Mouse (Mus musculus): ENCODE data around the gene Arid5a. TPM values are rescaled to one million over a fixed set of nuclear protein-coding genes. Genes with fewer than 3 reads are reported as not detected.

Arid5a gene
- total RNA-seq, 2 experiments from 2014 or later, result 15.5 to 16.4 TPM

- no peak for DNase-seq
Measured at GRCm38 (mm10) chr1:36325900-36326321, 18.4 kb downstream of the Arid5a start.

GRCm38 (mm10) chr1:36326815-36327214, 19.3 kb downstream of the Arid5a start:
- DNase-seq, result no peak

GRCm38 (mm10) chr1:36331743-36332142, 24.2 kb downstream of the Arid5a start:
- no peak for DNase-seq

- no peak for DNase-seq
Measured at GRCm38 (mm10) chr1:36332955-36333887, 25.7 kb downstream of the Arid5a start.

- DNase-seq, result no peak
Measured at GRCm38 (mm10) chr1:36342547-36342946, 35.0 kb downstream of the Arid5a start.

GRCm38 (mm10) chr1:36352351-36352750, 44.8 kb downstream of the Arid5a start:
- no peak for DNase-seq

DNA sequence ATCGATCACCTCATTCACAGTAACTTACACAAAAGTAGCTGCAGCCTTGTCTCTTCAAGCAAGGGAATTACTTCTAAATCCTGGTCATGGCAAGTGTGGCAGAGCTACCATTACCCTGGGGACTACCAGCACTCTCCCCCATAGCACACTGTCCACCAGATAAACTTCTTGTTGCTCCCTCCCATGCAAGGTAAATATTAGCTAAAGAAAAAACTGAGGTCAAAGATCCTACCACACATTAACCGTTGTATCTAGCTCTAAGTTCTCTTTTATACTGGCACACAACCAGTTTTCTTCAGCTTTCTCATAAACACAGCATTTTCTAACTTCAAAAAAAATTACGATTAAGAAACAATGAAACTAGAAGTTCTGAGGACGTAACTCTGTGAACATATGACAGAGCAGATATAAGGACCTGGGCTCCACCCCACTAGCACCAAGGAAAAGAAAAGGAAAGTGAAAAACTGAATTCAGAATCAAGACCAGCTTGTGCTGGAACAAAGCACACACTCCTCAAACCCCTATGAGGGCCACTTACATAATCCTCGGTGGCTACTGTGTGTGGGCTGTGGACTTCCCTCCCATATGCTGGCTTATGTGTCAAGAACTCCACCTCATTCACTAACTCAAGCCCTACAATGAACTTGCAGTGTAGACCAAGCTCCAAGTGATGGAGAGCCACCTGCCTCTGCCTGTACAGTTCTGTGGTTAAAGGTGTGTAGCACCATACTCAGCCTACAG, 49.6 kb downstream of the Arid5a start:
- no peak for DNase-seq

DNA sequence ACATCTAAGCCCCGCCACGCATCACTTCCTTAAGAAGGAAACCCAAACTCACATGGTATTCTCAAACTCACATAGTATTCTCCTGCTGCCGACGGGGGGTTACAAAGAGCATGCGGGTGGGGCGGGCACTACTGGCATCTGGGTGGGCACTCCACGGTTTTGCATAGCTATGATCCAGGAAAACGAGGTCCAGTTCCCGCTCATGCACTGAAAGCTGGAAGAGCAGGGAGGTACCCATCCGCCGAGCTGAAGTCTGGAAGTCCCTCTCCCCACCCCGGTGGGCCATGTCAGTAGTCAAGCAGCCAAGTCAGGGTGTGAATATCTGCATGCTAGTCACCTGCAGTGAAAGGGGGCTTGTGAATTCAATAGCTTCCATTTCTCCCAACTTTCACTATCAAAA, 60.2 kb downstream of the Arid5a start:
- no peak for DNase-seq

DNA sequence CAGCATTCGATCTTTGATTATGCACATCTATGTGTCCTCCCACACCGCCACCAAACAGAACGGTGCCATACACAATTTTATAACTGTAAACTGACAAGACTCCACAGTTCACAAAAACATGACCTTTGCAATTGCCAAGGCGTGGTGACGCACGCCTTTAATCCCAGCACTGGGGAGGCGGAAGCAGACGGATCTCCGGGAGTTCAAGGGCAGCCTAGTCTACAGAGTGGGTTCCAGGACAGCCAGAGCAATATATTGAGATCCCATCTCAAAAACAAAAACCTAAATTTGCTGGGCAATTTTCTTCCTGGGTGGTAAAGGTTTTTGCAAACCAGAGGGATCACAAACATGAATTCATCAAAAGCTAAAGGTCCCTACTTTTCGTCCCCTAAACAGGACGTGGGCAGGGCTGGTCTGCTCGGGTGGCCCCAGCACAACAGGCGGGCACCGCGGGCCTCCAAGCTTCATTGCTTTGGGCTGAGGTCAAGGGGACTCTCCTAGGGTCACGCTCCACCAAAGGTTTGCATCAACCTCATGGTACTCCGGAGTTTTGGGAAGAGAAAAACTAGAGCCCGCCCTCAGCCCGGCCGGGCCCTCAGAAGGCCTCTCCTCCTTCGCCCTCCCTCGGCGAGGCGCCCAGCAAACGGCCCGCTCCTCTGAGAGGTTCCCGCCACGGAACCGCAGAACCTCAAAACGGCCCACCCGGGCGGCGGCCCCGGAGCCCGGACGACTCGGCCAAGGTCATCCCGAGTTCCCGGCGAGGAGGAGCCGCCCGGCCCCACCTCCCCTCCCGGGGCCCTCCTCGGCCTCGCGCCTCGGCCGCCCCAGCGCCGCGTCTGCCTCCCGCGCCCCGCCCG, 60.8 kb downstream of the Arid5a start:
- DNase-seq, result peak; percentile 70

DNA sequence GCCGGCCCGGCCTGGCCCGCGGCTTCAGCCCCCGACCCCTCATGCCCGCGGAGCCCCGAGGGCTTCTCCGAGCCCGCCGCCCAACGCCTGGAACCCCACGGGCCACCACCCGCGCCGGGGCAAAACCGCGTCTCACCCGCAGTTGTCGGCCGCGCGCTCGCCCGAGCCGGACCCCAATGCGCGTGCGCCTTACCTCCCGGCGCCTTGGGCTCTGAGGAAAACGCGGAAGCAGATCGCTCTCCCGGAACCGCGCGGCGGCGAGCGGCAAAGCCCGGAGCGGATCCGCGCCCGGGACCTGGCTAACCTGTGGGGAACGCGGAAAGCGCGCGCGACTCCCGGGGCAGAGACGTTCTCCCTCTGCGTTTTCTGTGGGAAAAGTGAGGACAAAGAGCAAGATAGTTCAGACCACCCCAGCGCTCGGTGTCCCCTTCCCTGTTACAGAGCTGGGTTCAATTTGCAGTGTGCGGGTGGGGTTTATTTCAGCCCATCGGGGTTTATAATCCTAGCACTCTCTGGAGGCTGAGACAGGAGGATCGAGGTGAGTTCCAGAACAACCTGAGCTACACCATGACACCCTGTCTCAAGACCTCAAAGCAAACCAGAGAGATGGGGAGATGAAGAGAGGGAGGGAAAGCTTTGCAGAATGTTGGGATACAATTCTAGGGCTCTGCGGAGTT, 61.6 kb downstream of the Arid5a start, which contains the start of gene Kansl3:
TSS of gene Kansl3 (minus strand) at position 213 of the 677 bp plus-strand sequence.
- peak; percentile 94 for DNase-seq

GRCm38 (mm10) chr1:36370918-36371317, 63.4 kb downstream of the Arid5a start:
- no peak for DNase-seq

DNA sequence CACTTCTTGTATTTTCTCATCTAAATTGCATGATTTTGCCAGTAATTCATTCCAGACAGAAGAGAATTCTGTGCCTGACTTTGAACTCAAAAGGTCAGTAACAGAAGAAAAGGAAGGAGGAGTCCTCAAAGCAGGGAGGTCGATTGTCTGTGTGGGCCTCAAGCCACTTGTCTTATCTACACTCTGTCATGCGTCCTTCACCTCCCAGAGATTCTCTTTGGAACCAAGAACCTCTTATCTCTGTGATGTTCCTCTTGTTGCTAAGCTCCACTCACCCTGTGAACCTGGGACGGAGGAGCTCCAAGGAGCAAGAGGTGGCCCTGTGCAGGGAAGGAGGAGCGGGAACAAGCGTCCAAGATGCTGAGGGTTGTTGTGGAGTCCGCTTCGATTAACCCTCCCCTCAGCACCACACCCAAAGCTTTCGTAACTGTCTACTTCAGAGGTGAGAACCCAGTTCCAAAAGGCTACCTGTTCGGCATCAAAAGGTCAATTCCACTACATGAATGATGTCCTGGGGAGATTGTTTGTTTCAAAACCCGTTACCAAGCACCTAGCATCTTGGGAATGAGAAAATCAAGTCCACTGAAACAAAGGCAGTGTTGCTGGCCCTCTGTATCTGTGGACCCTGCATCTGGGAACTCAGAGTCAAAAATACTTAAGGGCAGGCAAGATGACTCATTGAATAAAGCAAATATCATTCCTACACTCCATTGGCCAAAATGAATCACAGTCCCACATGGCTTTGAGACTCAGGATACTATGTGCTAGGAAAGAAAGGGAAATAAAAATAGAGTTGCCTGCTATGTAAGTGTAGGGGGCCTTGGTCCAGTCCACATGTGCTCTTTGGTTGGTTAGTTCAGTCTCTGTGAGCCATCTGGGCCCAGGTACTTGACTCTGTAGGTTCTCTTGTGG, 64.7 kb downstream of the Arid5a start, which contains the start of gene Fer1l5:
TSS of gene Fer1l5 (plus strand) at position 358 of the 912 bp plus-strand sequence.
- DNase-seq, result no peak

Small RNA genes lying within 50 kb of the gene (microRNA-seq; reads per million reads assigned to microRNA genes)
- 0 to 0.32 reads per million in 2 experiments for gene Mir6898

Other genes with a start within 250 kb of the Arid5a start
- gene Hs6st1, start 239.3 kb upstream of the Arid5a start, total RNA-seq (2021), result 10 to 100 TPM; 26.2 to 28.3 TPM
- gene Uggt1, start 63.0 kb upstream of the Arid5a start, total RNA-seq (2021), result 10 to 100 TPM; 21.9 to 27.5 TPM
- gene Neurl3, start 33.1 kb upstream of the Arid5a start, total RNA-seq (2021), result 1 to 10 TPM; 1.9 to 2.5 TPM
- 10 to 100 TPM; 28.4 to 36.9 TPM for gene Kansl3, start 61.4 kb downstream of the Arid5a start, total RNA-seq (2021)
- not detected for gene Fer1l5, start 64.6 kb downstream of the Arid5a start, total RNA-seq (2021)
- gene Lman2l, start 137.5 kb downstream of the Arid5a start, total RNA-seq (2021), result 10 to 100 TPM; 17.7 to 20.3 TPM
- 1 to 10 TPM; 4.3 to 5.7 TPM for gene Cnnm4, start 163.9 kb downstream of the Arid5a start, total RNA-seq (2021)
- 10 to 100 TPM; 14.5 to 18.2 TPM for gene Cnnm3, start 204.1 kb downstream of the Arid5a start, total RNA-seq (2021)
- gene Ankrd23, start 229.2 kb downstream of the Arid5a start, total RNA-seq (2021), result 100 to 1,000 TPM; 419 to 469 TPM
- gene Gm42417, start 231.7 kb downstream of the Arid5a start, total RNA-seq (2021), result 100 to 1,000 TPM; 193 to 229 TPM
- 10 to 100 TPM; 10.9 to 11.4 TPM for gene Ankrd39, start 239.7 kb downstream of the Arid5a start, total RNA-seq (2021)

All from gastrocnemius, postnatal 10 days (tissue).